Mouse (Mus musculus) forebrain, embryonic 13.5 days (tissue): ENCODE measurements at regions not wholly inside any gene's neighbourhood (a gene's known extent, or its start where the extent isn't known, plus 50 kb on each side); places are given as distances from the start of the nearest gene placed in this dataset.

Source experiments
- ATAC-seq: fragments of 200-750 bp; cut with Nextera tagmentation; 2 replicates; pipeline ENCODE4 v1.8.0; 2017
- H3K27ac ChIP-seq: fragments of 300-500 bp; sonication (generic); 2 replicates; pipeline ENCODE4 v1.5.1; 2015; ENCODE audit warnings: inconsistent platforms, mild to moderate bottlenecking, moderate library complexity
- H3K27me3 ChIP-seq: fragments of 300-500 bp; sonication (generic); 2 replicates; pipeline ENCODE4 v1.6.1; 2015; ENCODE audit warnings: mild to moderate bottlenecking, inconsistent platforms
- H3K36me3 ChIP-seq: fragments of 300-500 bp; sonication (generic); 2 replicates; pipeline ENCODE4 v1.6.1; 2015; ENCODE audit warnings: mild to moderate bottlenecking, inconsistent platforms; ENCODE audit not compliant: poor library complexity, severe bottlenecking
- H3K4me1 ChIP-seq: fragments of 300-500 bp; sonication (generic); 2 replicates; pipeline ENCODE4 v1.6.1; 2015; ENCODE audit warnings: inconsistent platforms
- H3K4me2 ChIP-seq: fragments of 300-500 bp; sonication (generic); 2 replicates; pipeline ENCODE4 v1.6.1; 2015; ENCODE audit warnings: inconsistent platforms, mild to moderate bottlenecking, moderate library complexity
- H3K4me3 ChIP-seq: fragments of 300-500 bp; sonication (generic); 2 replicates; pipeline ENCODE4 v1.5.1; 2015; ENCODE audit warnings: mild to moderate bottlenecking, inconsistent platforms
- H3K9ac ChIP-seq: fragments of 300-500 bp; sonication (generic); 2 replicates; pipeline ENCODE4 v1.6.1; 2015; ENCODE audit warnings: mild to moderate bottlenecking, inconsistent platforms
- H3K9me3 ChIP-seq: fragments of 300-500 bp; sonication (generic); replicated peaks from 2 replicates; pipeline ENCODE4 v1.6.1; 2016; ENCODE audit warnings: inconsistent platforms
- WGBS: fragments of 180-500 bp; shearing (Covaris S2); methylation state at CpG from one replicate; pipeline ENCODE4 v1.1.7; 2015; 5-methylcytosine and 5-hydroxymethylcytosine counted together

GRCm38 (mm10) chr16:88412287-88412686, 94.5 kb downstream of the Cldn17 start:
- H3K27me3 ChIP-seq = no peaks in the 10 kb centered on the region
- no peaks in the 10 kb centered on the region for H3K36me3 ChIP-seq
- no peak overlapping the region for H3K4me2 ChIP-seq
- WGBS = 98% methylated on average over 1 of the region's 1 CpGs
- no peaks in the 10 kb centered on the region for H3K9me3 ChIP-seq
- no peaks in the 10 kb centered on the region for H3K4me1 ChIP-seq
- H3K4me3 ChIP-seq = no peak overlapping the region
- H3K27ac ChIP-seq = no peak overlapping the region
- no peak overlapping the region for H3K9ac ChIP-seq
- no peak for ATAC-seq

- Histone ChIP-seq H3K4me3 (no peak overlapping the region), H3K4me2 (no peak overlapping the region), H3K36me3 (no peaks in the 10 kb centered on the region), H3K9me3 (no peaks in the 10 kb centered on the region), H3K27ac (no peak overlapping the region), H3K9ac (no peak overlapping the region), H3K4me1 (no peaks in the 10 kb centered on the region), H3K27me3 (no peaks in the 10 kb centered on the region)
- ATAC-seq = peak; percentile 84
Observed at GRCm38 (mm10) chr16:88408144-88408543, 98.6 kb downstream of the Cldn17 start.

GRCm38 (mm10) chr16:88404331-88404730, 102.4 kb downstream of the Cldn17 start:
- H3K4me3 ChIP-seq = no peak overlapping the region
- no peak overlapping the region for H3K9ac ChIP-seq
- no peaks in the 10 kb centered on the region for H3K36me3 ChIP-seq
- WGBS = 83% methylated on average over 4 of the region's 4 CpGs
- no peaks in the 10 kb centered on the region for H3K27me3 ChIP-seq
- H3K9me3 ChIP-seq = no peaks in the 10 kb centered on the region
- ATAC-seq = no peak
- H3K4me2 ChIP-seq = no peak overlapping the region
- H3K27ac ChIP-seq = no peak overlapping the region
- H3K4me1 ChIP-seq = no peaks in the 10 kb centered on the region

GRCm38 (mm10) chr16:88399881-88400280, 106.9 kb downstream of the Cldn17 start:
- H3K9ac ChIP-seq = no peak overlapping the region
- no peak overlapping the region for H3K4me3 ChIP-seq
- no peak overlapping the region for H3K4me2 ChIP-seq
- WGBS = 69% methylated on average over 3 of the region's 3 CpGs
- no peaks in the 10 kb centered on the region for H3K4me1 ChIP-seq
- H3K36me3 ChIP-seq = no peaks in the 10 kb centered on the region
- no peaks in the 10 kb centered on the region for H3K9me3 ChIP-seq
- no peak for ATAC-seq
- no peak overlapping the region for H3K27ac ChIP-seq
- H3K27me3 ChIP-seq = no peaks in the 10 kb centered on the region

- Histone ChIP-seq H3K4me1 (no peaks in the 10 kb centered on the region), H3K9ac (no peak overlapping the region), H3K4me3 (no peak overlapping the region), H3K36me3 (no peaks in the 10 kb centered on the region), H3K9me3 (no peaks in the 10 kb centered on the region), H3K27ac (no peak overlapping the region), H3K4me2 (no peak overlapping the region), H3K27me3 (no peaks in the 10 kb centered on the region)
- ATAC-seq = no peak
- 38% methylated on average over 1 of the region's 1 CpGs for WGBS
Observed at GRCm38 (mm10) chr16:88392764-88393163, 102.7 kb upstream of the Grik1 start.

- WGBS = 0% methylated on average over 2 of the region's 2 CpGs
Observed at GRCm38 (mm10) chr16:88381605-88382279, 91.7 kb upstream of the Grik1 start.

GRCm38 (mm10) chr16:88375622-88376021, 85.6 kb upstream of the Grik1 start:
- Histone ChIP-seq H3K27me3 (no peaks in the 10 kb centered on the region), H3K4me3 (no peak overlapping the region)
- 73% methylated on average over 5 of the region's 5 CpGs for WGBS

More at GRCm38 (mm10) chr16:88381605-88382279, 91.7 kb upstream of the Grik1 start:
- ATAC-seq = peak; percentile 87
- peaks cover 6% of the 10 kb centered on the region; the same call in 1 of the 2 replicates for H3K4me1 ChIP-seq
- H3K27ac ChIP-seq = no peak overlapping the region; the same call in 1 of the 2 replicates
- H3K9ac ChIP-seq = no peak overlapping the region
- H3K36me3 ChIP-seq = no peaks in the 10 kb centered on the region
- H3K4me3 ChIP-seq = no peak overlapping the region
- no peaks in the 10 kb centered on the region for H3K27me3 ChIP-seq
- H3K4me2 ChIP-seq = no peak overlapping the region
- no peaks in the 10 kb centered on the region for H3K9me3 ChIP-seq

GRCm38 (mm10) chr16:88374612-88375011, 84.5 kb upstream of the Grik1 start:
- H3K9me3 ChIP-seq = no peaks in the 10 kb centered on the region
- ATAC-seq = no peak
- no peaks in the 10 kb centered on the region for H3K27me3 ChIP-seq
- H3K4me2 ChIP-seq = no peak overlapping the region
- no peaks in the 10 kb centered on the region for H3K36me3 ChIP-seq
- no peak overlapping the region for H3K27ac ChIP-seq
- H3K9ac ChIP-seq = no peak overlapping the region
- no peak overlapping the region for H3K4me3 ChIP-seq
- no peaks in the 10 kb centered on the region for H3K4me1 ChIP-seq
- 59% methylated on average over 2 of the region's 2 CpGs for WGBS

More at GRCm38 (mm10) chr16:88375622-88376021, 85.6 kb upstream of the Grik1 start:
- Histone ChIP-seq H3K9ac (no peak overlapping the region), H3K27ac (no peak overlapping the region), H3K4me2 (no peak overlapping the region), H3K9me3 (no peaks in the 10 kb centered on the region), H3K36me3 (no peaks in the 10 kb centered on the region), H3K4me1 (no peaks in the 10 kb centered on the region)
- ATAC-seq = no peak

GRCm38 (mm10) chr16:88372034-88372433, 82.0 kb upstream of the Grik1 start:
- H3K4me2 ChIP-seq = no peak overlapping the region
- WGBS = 32% methylated on average over 7 of the region's 7 CpGs

GRCm38 (mm10) chr16:88368146-88368545, 78.1 kb upstream of the Grik1 start:
- 72% methylated on average over 6 of the region's 6 CpGs for WGBS
- Histone ChIP-seq H3K4me3 (no peak overlapping the region), H3K9ac (no peak overlapping the region)

More at GRCm38 (mm10) chr16:88372034-88372433, 82.0 kb upstream of the Grik1 start:
- H3K27me3 ChIP-seq = no peaks in the 10 kb centered on the region
- no peak overlapping the region for H3K4me3 ChIP-seq
- no peaks in the 10 kb centered on the region for H3K4me1 ChIP-seq
- no peaks in the 10 kb centered on the region for H3K9me3 ChIP-seq
- H3K36me3 ChIP-seq = no peaks in the 10 kb centered on the region
- ATAC-seq = peak; percentile 83
- no peak overlapping the region for H3K27ac ChIP-seq
- no peak overlapping the region for H3K9ac ChIP-seq

GRCm38 (mm10) chr16:88367162-88367561, 77.1 kb upstream of the Grik1 start:
- WGBS = 91% methylated on average over 1 of the region's 1 CpGs
- Histone ChIP-seq H3K4me3 (no peak overlapping the region), H3K27ac (no peak overlapping the region), H3K4me2 (no peak overlapping the region), H3K4me1 (no peaks in the 10 kb centered on the region), H3K36me3 (no peaks in the 10 kb centered on the region), H3K9me3 (no peaks in the 10 kb centered on the region), H3K27me3 (no peaks in the 10 kb centered on the region), H3K9ac (no peak overlapping the region)
- ATAC-seq = no peak

More at GRCm38 (mm10) chr16:88368146-88368545, 78.1 kb upstream of the Grik1 start:
- Histone ChIP-seq H3K27me3 (no peaks in the 10 kb centered on the region), H3K27ac (no peak overlapping the region), H3K4me1 (no peaks in the 10 kb centered on the region), H3K9me3 (no peaks in the 10 kb centered on the region), H3K4me2 (no peak overlapping the region), H3K36me3 (no peaks in the 10 kb centered on the region)
- no peak for ATAC-seq

GRCm38 (mm10) chr16:88360081-88360480, 70.0 kb upstream of the Grik1 start:
- no peak overlapping the region for H3K4me3 ChIP-seq
- H3K27me3 ChIP-seq = no peaks in the 10 kb centered on the region
- WGBS = 17% methylated on average over 2 of the region's 2 CpGs
- no peaks in the 10 kb centered on the region for H3K36me3 ChIP-seq
- no peaks in the 10 kb centered on the region for H3K4me1 ChIP-seq
- H3K9me3 ChIP-seq = no peaks in the 10 kb centered on the region
- no peak overlapping the region for H3K27ac ChIP-seq
- ATAC-seq = no peak
- no peak overlapping the region for H3K4me2 ChIP-seq
- H3K9ac ChIP-seq = no peak overlapping the region
